Mouse (Mus musculus) limb, embryonic 11.5 days (tissue): ENCODE results near the gene Rnf145. TPM values are rescaled to one million over a fixed set of nuclear protein-coding genes. Genes with fewer than 3 reads are reported as not detected.

Experiments used
- ATAC-seq: fragments of 200-750 bp; cut with Nextera tagmentation; 2 replicates; pipeline ENCODE4 v1.8.0; 2017; ENCODE audit warnings: low read depth; ENCODE audit not compliant: insufficient number of reproducible peaks, low FRiP score, low TSS enrichment
- DNase-seq: peaks from one replicate; pipeline ENCODE4 v3.0.0-alpha.2; 2015; ENCODE audit warnings: low spot score
- H3K27ac ChIP-seq: fragments of 300-500 bp; sonication (generic); replicated peaks from 2 replicates; pipeline ENCODE4 v1.5.1; 2014; ENCODE audit warnings: low read depth, mild to moderate bottlenecking, low read length
- H3K27me3 ChIP-seq: fragments of 300-500 bp; sonication (generic); 2 replicates; pipeline ENCODE4 v1.6.1; 2014; ENCODE audit warnings: mild to moderate bottlenecking, low read length, mixed read lengths; ENCODE audit not compliant: control insufficient read depth, insufficient read depth
- H3K36me3 ChIP-seq: fragments of 300-500 bp; sonication (generic); 2 replicates; pipeline ENCODE4 v1.6.1; 2014; ENCODE audit warnings: mild to moderate bottlenecking, low read length, moderate library complexity, mixed read lengths; ENCODE audit not compliant: control insufficient read depth, insufficient read depth
- H3K4me1 ChIP-seq: fragments of 300-500 bp; sonication (generic); 2 replicates; pipeline ENCODE4 v1.6.1; 2014; ENCODE audit warnings: low read length, mixed read lengths; ENCODE audit not compliant: control insufficient read depth, insufficient read depth
- H3K4me2 ChIP-seq: fragments of 300-500 bp; sonication (generic); 2 replicates; pipeline ENCODE4 v1.6.1; 2014; ENCODE audit warnings: low read depth, mild to moderate bottlenecking, moderate library complexity; ENCODE audit not compliant: severe bottlenecking
- H3K4me3 ChIP-seq: fragments of 300-500 bp; sonication (generic); 2 replicates; pipeline ENCODE4 v1.5.1; 2014; ENCODE audit warnings: low read depth, low read length
- H3K9ac ChIP-seq: fragments of 300-500 bp; sonication (generic); 2 replicates; pipeline ENCODE4 v1.6.1; 2014; ENCODE audit warnings: mild to moderate bottlenecking, low read length
- H3K9me3 ChIP-seq: fragments of 300-500 bp; sonication (generic); 2 replicates; pipeline ENCODE4 v1.6.1; 2016; ENCODE audit warnings: low read length; ENCODE audit not compliant: control insufficient read depth
- WGBS: fragments of 180-500 bp; shearing (Covaris S2); extraction: QIAGEN DNeasy Blood & Tissue Kit; methylation state at CpG from one replicate; pipeline ENCODE4 v1.1.7; 2014; 5-methylcytosine and 5-hydroxymethylcytosine counted together
- polyA plus RNA-seq: library from polyadenylated mRNA; unstranded; fragments of >200 nt; fragmentation: Nextera tagmentation; extraction: Ambion mirVana; gene quantifications from 2 replicates; pipeline ENCODE4 v1.2.1, GENCODE M21; 2014

Rnf145 gene
- polyA plus RNA-seq = 95.3 and 96.1 TPM in 2 replicates

- Histone ChIP-seq H3K4me1 (0 out of 2 replicates have a peak, but pooled peaks cover 4% of the 10 kb centered on the region), H3K27me3 (no peaks in the 10 kb centered on the region), H3K9me3 (no peaks in the 10 kb centered on the region), H3K4me3 (peak within 1 kb of the TSS; percentile 96), H3K27ac (peak within 1 kb of the TSS; percentile 91), H3K36me3 (no peaks in the 10 kb centered on the region), H3K9ac (peak within 1 kb of the TSS; percentile 96), H3K4me2 (peak within 1 kb of the TSS; percentile 74)
- WGBS = 1% methylated on average over 67 of the region's 70 CpGs
- DNase-seq (peak; percentile 69), ATAC-seq (peak; percentile 85; the same call in 1 of the 2 replicates)
Measured at GRCm38 (mm10) chr11:44518281-44519095, at the start of gene Rnf145. Rnf145 (plus strand) TSS chr11:44518964.

GRCm38 (mm10) chr11:44469646-44470431 lies 48.9 kb upstream of the Rnf145 start:
- Histone ChIP-seq H3K36me3 (no peaks in the 10 kb centered on the region), H3K27me3 (no peaks in the 10 kb centered on the region), H3K9ac (peak overlapping the region; percentile 83), H3K4me2 (peak overlapping the region; percentile 93), H3K9me3 (no peaks in the 10 kb centered on the region), H3K4me1 (peaks cover 6% of the 10 kb centered on the region; the same call in 1 of the 2 replicates), H3K27ac (peak overlapping the region; percentile 75), H3K4me3 (peak overlapping the region; percentile 97)
- peak; percentile 72 for ATAC-seq
- WGBS = 1% methylated on average over 59 of the region's 59 CpGs
- DNase-seq = no peak

- H3K4me1 ChIP-seq = peaks cover 6% of the 10 kb centered on the region; the same call in 1 of the 2 replicates
- no peaks in the 10 kb centered on the region for H3K9me3 ChIP-seq
- H3K4me2 ChIP-seq = peak within 1 kb of the TSS; percentile 93
- H3K4me3 ChIP-seq = peak within 1 kb of the TSS; percentile 97
- under 1% methylated on average over 54 of the region's 54 CpGs for WGBS
- ATAC-seq (peak; percentile 92), DNase-seq (peak; percentile 95)
- H3K27ac ChIP-seq = peak within 1 kb of the TSS; percentile 75
- H3K36me3 ChIP-seq = no peaks in the 10 kb centered on the region
- H3K9ac ChIP-seq = peak within 1 kb of the TSS; percentile 83
- H3K27me3 ChIP-seq = no peaks in the 10 kb centered on the region
Measured at GRCm38 (mm10) chr11:44470432-44471336, 48.1 kb upstream of the Rnf145 start, which contains the start of gene Ublcp1. Ublcp1 (minus strand) TSS chr11:44470498.

- no peaks in the 10 kb centered on the region for H3K36me3 ChIP-seq
- H3K4me2 ChIP-seq = peak overlapping the region; percentile 93
- peak overlapping the region; percentile 97 for H3K4me3 ChIP-seq
- WGBS = 25% methylated on average over 4 of the region's 4 CpGs
- peak overlapping the region; percentile 83 for H3K9ac ChIP-seq
- ATAC-seq (no peak), DNase-seq (no peak)
- H3K27me3 ChIP-seq = no peaks in the 10 kb centered on the region
- H3K4me1 ChIP-seq = peaks cover 6% of the 10 kb centered on the region; the same call in 1 of the 2 replicates
- peak overlapping the region; percentile 75 for H3K27ac ChIP-seq
- no peaks in the 10 kb centered on the region for H3K9me3 ChIP-seq
Measured at GRCm38 (mm10) chr11:44471337-44471995, 47.3 kb upstream of the Rnf145 start.

GRCm38 (mm10) chr11:44475467-44475866 lies 43.3 kb upstream of the Rnf145 start:
- Histone ChIP-seq H3K4me3 (no peak overlapping the region), H3K27ac (no peak overlapping the region), H3K9me3 (no peaks in the 10 kb centered on the region), H3K27me3 (no peaks in the 10 kb centered on the region), H3K4me1 (0 out of 2 replicates have a peak, but pooled peaks cover 2% of the 10 kb centered on the region), H3K36me3 (no peaks in the 10 kb centered on the region), H3K9ac (no peak overlapping the region), H3K4me2 (no peak overlapping the region)
- WGBS = 71% methylated on average over 3 of the region's 3 CpGs
- no peak for DNase-seq
- no peak for ATAC-seq

- ATAC-seq = no peak
- no peak for DNase-seq
- Histone ChIP-seq H3K4me1 (0 out of 2 replicates have a peak, but pooled peaks cover 2% of the 10 kb centered on the region), H3K36me3 (no peaks in the 10 kb centered on the region), H3K4me3 (no peak overlapping the region), H3K9me3 (no peaks in the 10 kb centered on the region), H3K27me3 (no peaks in the 10 kb centered on the region), H3K27ac (no peak overlapping the region), H3K4me2 (no peak overlapping the region), H3K9ac (no peak overlapping the region)
- 91% methylated on average over 2 of the region's 2 CpGs for WGBS
Measured at GRCm38 (mm10) chr11:44476445-44476844, 42.3 kb upstream of the Rnf145 start.

GRCm38 (mm10) chr11:44478382-44478781 lies 40.4 kb upstream of the Rnf145 start:
- ATAC-seq (no peak), DNase-seq (no peak)
- no peaks in the 10 kb centered on the region for H3K27me3 ChIP-seq
- no peak overlapping the region for H3K27ac ChIP-seq
- 85% methylated on average over 4 of the region's 4 CpGs for WGBS
- H3K9ac ChIP-seq = no peak overlapping the region
- H3K9me3 ChIP-seq = no peaks in the 10 kb centered on the region
- H3K4me2 ChIP-seq = no peak overlapping the region
- no peaks in the 10 kb centered on the region for H3K4me1 ChIP-seq
- no peaks in the 10 kb centered on the region for H3K36me3 ChIP-seq
- no peak overlapping the region for H3K4me3 ChIP-seq
